In the genomic region with DNA sequence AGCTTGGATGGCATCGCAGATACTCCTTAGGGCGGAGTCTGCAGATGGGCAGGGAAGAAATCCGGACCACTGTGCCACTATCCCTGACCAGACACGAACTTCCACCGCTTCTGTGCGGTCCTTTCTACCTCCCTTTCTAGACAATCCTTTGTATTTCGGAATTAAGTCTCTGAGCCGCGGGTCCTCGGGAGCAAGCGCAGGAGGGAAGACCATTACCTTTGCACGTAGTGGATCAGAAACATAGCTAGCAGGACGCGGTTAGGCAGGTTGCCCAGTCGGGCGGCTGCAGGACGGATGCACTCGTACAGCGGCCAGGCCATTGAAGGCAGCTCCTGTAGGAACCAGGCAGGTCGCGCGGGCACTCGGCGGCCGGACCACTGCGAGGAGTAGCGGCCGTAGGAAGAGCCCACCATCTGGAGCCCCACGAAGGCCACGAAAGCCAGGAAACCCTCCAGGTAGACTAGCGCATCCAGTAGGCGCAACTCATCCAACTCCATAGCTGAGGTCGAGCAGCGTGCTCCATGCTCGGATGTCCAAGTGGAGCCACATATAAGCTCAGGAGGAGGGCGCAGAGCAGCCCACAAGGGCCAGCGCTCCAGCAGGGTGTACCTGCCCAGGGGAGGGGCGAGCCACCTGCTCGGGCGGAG, we compare ENCODE assay signal across 8 mouse cellular contexts. TPM values are rescaled to one million over a fixed set of nuclear protein-coding genes. Genes with fewer than 3 reads are reported as not detected.
DNase-seq lines count a peak whose midpoint lies in the region; ATAC-seq and TF ChIP-seq lines count a peak whose summit lies in the region.

No protein-coding gene starts in this region.

- peak overlapping the region; percentile 83 for H3K4me3 ChIP-seq in cerebellum, adult 2 months (replicated peaks; ENCODE audit: insufficient read depth, low read depth, low read length)
- peak overlapping the region; percentile 56 for H3K4me3 ChIP-seq in C2C12 (ENCODE audit: insufficient read depth, poor library complexity, severe bottlenecking)
- H3K4me3 ChIP-seq in kidney, postnatal 0 days (replicated peaks; ENCODE audit: low read depth, low read length) = peak overlapping the region; percentile 54
- H3K4me3 ChIP-seq in stomach, embryonic 16.5 days (replicated peaks; ENCODE audit: low read length) = peak overlapping the region; percentile 85

- WGBS in cerebellum, adult 2 months = under 1% methylated on average over 40 of the region's 40 CpGs
- whole genome bisulfite sequencing in kidney, postnatal 0 days = under 1% methylated on average over 40 of the region's 40 CpGs
- under 1% methylated on average over 40 of the region's 40 CpGs for WGBS in stomach, embryonic 16.5 days

- no peak for TF ChIP-seq POLR2A in cerebellum, adult 2 months (IDR thresholded peaks at IDR 0.05; ENCODE audit: borderline replicate concordance, insufficient read depth, low read length)

- ATAC-seq in common myeloid progenitor, adult 5-6 weeks (replicated peaks; ENCODE audit: low read depth, poor library complexity, severe bottlenecking) = peak; percentile 13
- peak; percentile 26 for ATAC-seq in kidney, postnatal 0 days (replicated peaks; ENCODE audit: low FRiP score, low read depth)
- ATAC-seq in megakaryocyte, adult 5-6 weeks (ENCODE audit: poor library complexity, severe bottlenecking) = peak; percentile 23
- 0 out of 2 replicates have a peak, but pooled peaks have one; percentile 5 for ATAC-seq in stomach, embryonic 16.5 days (ENCODE audit: insufficient read depth, low FRiP score)

- H3K4me1 ChIP-seq in cerebellum, adult 2 months (ENCODE audit: control insufficient read depth, insufficient read depth, low read length) = no peaks in the 10 kb centered on the region
- peaks cover 6% of the 10 kb centered on the region; the same call in 1 of the 2 replicates for H3K4me1 ChIP-seq in kidney, postnatal 0 days (replicated peaks; ENCODE audit: insufficient read depth, low read length)
- peaks cover 10% of the 10 kb centered on the region for H3K4me1 ChIP-seq in stomach, embryonic 16.5 days (ENCODE audit: control insufficient read depth, insufficient read depth, low read length)

- H3K9me3 ChIP-seq in kidney, postnatal 0 days (replicated peaks; ENCODE audit: low read length) = no peaks in the 10 kb centered on the region
- no peaks in the 10 kb centered on the region for H3K9me3 ChIP-seq in stomach, embryonic 16.5 days (replicated peaks; ENCODE audit: control insufficient read depth, low read length)

- peak overlapping the region; percentile 57 for H3K9ac ChIP-seq in kidney, postnatal 0 days (ENCODE audit: low read depth, low read length)
- peak overlapping the region; percentile 81 for H3K9ac ChIP-seq in stomach, embryonic 16.5 days (ENCODE audit: low read length)

- H3K27me3 ChIP-seq in cerebellum, adult 2 months (ENCODE audit: control insufficient read depth, insufficient read depth, low read length) = no peaks in the 10 kb centered on the region
- no peaks in the 10 kb centered on the region for H3K27me3 ChIP-seq in C2C12 (ENCODE audit: control insufficient read depth, insufficient read depth, insufficient read length)
- no peaks in the 10 kb centered on the region for H3K27me3 ChIP-seq in kidney, postnatal 0 days (ENCODE audit: insufficient read depth, low read length)
- no peaks in the 10 kb centered on the region for H3K27me3 ChIP-seq in stomach, embryonic 16.5 days (ENCODE audit: control insufficient read depth, insufficient read depth, low read length)

- H3K27ac ChIP-seq in cerebellum, adult 2 months (ENCODE audit: insufficient read depth, low read length) = no peak overlapping the region
- H3K27ac ChIP-seq in kidney, postnatal 0 days = no peak overlapping the region; the same call in 1 of the 2 replicates
- H3K27ac ChIP-seq in stomach, embryonic 16.5 days (ENCODE audit: low read length) = peak overlapping the region; percentile 49; the same call in 1 of the 2 replicates

- DNase-seq in cerebellum, adult 2 months = no peak
- no peak for DNase-seq in cerebellum, adult 11-12 months
- DNase-seq in heart, adult 8-10 months (ENCODE audit: low spot score) = peak; percentile 20
- DNase-seq in kidney, postnatal 0 days (ENCODE audit: low spot score) = peak; percentile 39

- H3ac ChIP-seq in C2C12 (ENCODE audit: control insufficient read depth, insufficient read length, low read depth) = peak overlapping the region; percentile 60

- TF ChIP-seq CTCF in cerebellum, adult 2 months (IDR thresholded peaks at IDR 0.05; ENCODE audit: borderline replicate concordance, insufficient read depth, low read depth, low read length) = no peak
- no peak for TF ChIP-seq CTCF in C2C12 (IDR thresholded peaks at IDR 0.05; ENCODE audit: control insufficient read depth, insufficient read depth, insufficient read length)
- no peak for TF ChIP-seq CTCF in kidney, postnatal 0 days (IDR thresholded peaks at IDR 0.05; ENCODE audit: low read depth)

- H3K36me3 ChIP-seq in C2C12 (ENCODE audit: control insufficient read depth, insufficient read depth) = peaks cover 30% of the 10 kb centered on the region
- peaks cover 7% of the 10 kb centered on the region; the same call in 1 of the 2 replicates for H3K36me3 ChIP-seq in kidney, postnatal 0 days (ENCODE audit: insufficient read depth, low read length)
- H3K36me3 ChIP-seq in stomach, embryonic 16.5 days (ENCODE audit: control insufficient read depth, insufficient read depth, low read length) = 0 out of 2 replicates have a peak, but pooled peaks cover 1% of the 10 kb centered on the region

- H3K79me3 ChIP-seq in C2C12 (ENCODE audit: low read depth) = peaks cover 26% of the 10 kb centered on the region

- peak overlapping the region; percentile 91 for H3K4me2 ChIP-seq in kidney, postnatal 0 days (ENCODE audit: low read length)
- peak overlapping the region; percentile 95 for H3K4me2 ChIP-seq in stomach, embryonic 16.5 days (ENCODE audit: low read depth, low read length)

- H3K79me2 ChIP-seq in C2C12 (ENCODE audit: control insufficient read depth, insufficient read depth) = peaks cover 40% of the 10 kb centered on the region

TF ChIP-seq in C2C12, 6 proteins besides CTCF, POLR2A, EP300 and RAD21:
- no peak for TF ChIP-seq MAX (IDR thresholded peaks at IDR 0.05)
- no peak for TF ChIP-seq USF1 (IDR thresholded peaks at IDR 0.05; ENCODE audit: low read depth)
- TF ChIP-seq CEBPB (IDR thresholded peaks at IDR 0.05; ENCODE audit: low read depth) = no peak
- no peak for TF ChIP-seq MYOD1 (IDR thresholded peaks at IDR 0.05; ENCODE audit: control insufficient read depth, insufficient read length, low read depth)
- TF ChIP-seq FOSL1 (IDR thresholded peaks at IDR 0.05; ENCODE audit: insufficient read depth, low read length, poor library complexity, severe bottlenecking) = no peak
- TF ChIP-seq MYOG (IDR thresholded peaks at IDR 0.05; ENCODE audit: control insufficient read depth, extremely low read depth, insufficient read length) = no peak

RNA-seq across cellular contexts. Expression of a gene that starts 0.4 kb away (rescaled TPM):
- polyA plus RNA-seq in cerebellum, adult 2 months (2012; rRNA removed) = 12.3 and 14.9 TPM in 2 replicates
- 4.7 TPM for polyA plus RNA-seq in C2C12 (2012; fragmentation: generic; extraction: Trizol)
- 2.4 and 5.2 TPM in 2 replicates for total RNA-seq in common myeloid progenitor, adult 5-6 weeks (2017)
- 1 to 10 TPM in 1 of 4 experiments, under 1 TPM in 3; 0.38 to 1.8 (median 0.71) TPM for total RNA-seq in heart, adult 8-10 months (2022)
- polyA plus RNA-seq in kidney, postnatal 0 days (2015; fragmentation: Nextera tagmentation; extraction: Ambion mirVana) = 28.7 and 31.9 TPM in 2 replicates
- 1.7 and 2.1 TPM in 2 replicates for total RNA-seq in megakaryocyte, adult 5-6 weeks (2015)
- 2.9 and 3.0 TPM in 2 replicates for total RNA-seq in megakaryocyte, adult 5-6 weeks (2017)
- polyA plus RNA-seq in stomach, embryonic 16.5 days (2015; fragmentation: Nextera tagmentation; extraction: Ambion mirVana) = 28.0 and 34.9 TPM in 2 replicates

Comparison
In these comparisons a context has a peak if more than half of its experiments do, and no peak if none do; other contexts are left out.
1. DNase-seq: peak in heart, adult 8-10 months (single experiment) and kidney, postnatal 0 days (single experiment); none in cerebellum, adult 2 months (0 of 2) and cerebellum, adult 11-12 months (single experiment).
2. Peak in every context shown above with its lines, with median percentiles within 50 percentile points of each other: H3K4me3 ChIP-seq and ATAC-seq.